Mouse (Mus musculus) heart, embryonic 14.5 days (tissue): ENCODE measurements around the gene Ppp2r3c. TPM values are rescaled to one million over a fixed set of nuclear protein-coding genes. Genes with fewer than 3 reads are reported as not detected.

Experiments
- ATAC-seq: fragments of 200-750 bp; cut with Nextera tagmentation; 2 replicates; pipeline ENCODE4 v1.8.0; 2017; ENCODE audit warnings: low read depth, moderate TSS enrichment; ENCODE audit not compliant: insufficient number of reproducible peaks, insufficient read depth, low FRiP score
- H3K27ac ChIP-seq, 2 experiments: fragments of 200-500 bp in 1 of 2; fragments of 300-500 bp in 1 of 2; sonication (generic) in 1 of 2; replicated peaks in 1 of 2; 2 replicates each; pipeline ENCODE4 v1.5.1; 2012 to 2014; ENCODE audit warnings: low read depth in 2 of 2, low read length in 2 of 2, control low read depth in 1 of 2, mild to moderate bottlenecking in 1 of 2, mixed read lengths in 1 of 2; ENCODE audit not compliant: control insufficient read depth in 1 of 2, insufficient read depth in 1 of 2
- H3K27me3 ChIP-seq: fragments of 300-500 bp; sonication (generic); 2 replicates; pipeline ENCODE4 v1.6.1; 2014; ENCODE audit warnings: mild to moderate bottlenecking, low read length, control low read depth; ENCODE audit not compliant: control insufficient read depth, insufficient read depth
- H3K36me3 ChIP-seq: fragments of 300-500 bp; sonication (generic); 2 replicates; pipeline ENCODE4 v1.6.1; 2014; ENCODE audit warnings: mild to moderate bottlenecking, control low read depth, low read length, mixed read lengths; ENCODE audit not compliant: control insufficient read depth, insufficient read depth
- H3K4me1 ChIP-seq, 2 experiments: fragments of 200-500 bp in 1 of 2; fragments of 300-500 bp in 1 of 2; sonication (generic) in 1 of 2; 2 replicates each; pipeline ENCODE4 v1.6.1; 2012 to 2014; ENCODE audit warnings: low read length in 2 of 2, control low read depth in 1 of 2, mixed read lengths in 1 of 2; ENCODE audit not compliant: control insufficient read depth in 2 of 2, insufficient read depth in 2 of 2
- H3K4me2 ChIP-seq: fragments of 300-500 bp; sonication (generic); 2 replicates; pipeline ENCODE4 v1.6.1; 2014; ENCODE audit warnings: mild to moderate bottlenecking, low read length
- H3K4me3 ChIP-seq, 2 experiments: fragments of 200-500 bp in 1 of 2; fragments of 300-500 bp in 1 of 2; sonication (generic) in 1 of 2; 2 replicates each; pipeline ENCODE4 v1.5.1; 2012 to 2014; ENCODE audit warnings: low read length in 2 of 2, mild to moderate bottlenecking in 2 of 2, control low read depth in 1 of 2, low read depth in 1 of 2, moderate library complexity in 1 of 2; ENCODE audit not compliant: control insufficient read depth in 1 of 2, insufficient read depth in 1 of 2
- H3K9ac ChIP-seq: fragments of 300-500 bp; sonication (generic); 2 replicates; pipeline ENCODE4 v1.6.1; 2014; ENCODE audit warnings: mild to moderate bottlenecking, low read length
- H3K9me3 ChIP-seq: fragments of 300-500 bp; sonication (generic); 2 replicates; pipeline ENCODE4 v1.6.1; 2016; ENCODE audit warnings: low read length, control low read depth; ENCODE audit not compliant: control insufficient read depth
- WGBS: fragments of 180-500 bp; shearing (Covaris S2); extraction: QIAGEN DNeasy Blood & Tissue Kit; methylation state at CpG from one replicate; pipeline ENCODE4 v1.1.7; 2014; 5-methylcytosine and 5-hydroxymethylcytosine counted together
- polyA plus RNA-seq: library from polyadenylated mRNA; unstranded; fragments of >200 nt; fragmentation: Nextera tagmentation; extraction: Ambion mirVana; gene quantifications from 2 replicates; pipeline ENCODE4 v1.2.1, GENCODE M21; 2014

Gene Ppp2r3c
- polyA plus RNA-seq, 1 experiment from 2014 or later, result 11.8 TPM

GRCm38 (mm10) chr12:55328784-55329183 lies 26.0 kb upstream of the Ppp2r3c start:
- no peaks in the 10 kb centered on the region for H3K4me1 ChIP-seq
- no peak overlapping the region for H3K4me2 ChIP-seq
- H3K9ac ChIP-seq, result no peak overlapping the region
- no peak overlapping the region for H3K4me3 ChIP-seq
- WGBS, result 79% methylated on average over 4 of the region's 4 CpGs
- no peaks in the 10 kb centered on the region for H3K27me3 ChIP-seq
- H3K36me3 ChIP-seq, result no peaks in the 10 kb centered on the region
- no peaks in the 10 kb centered on the region for H3K9me3 ChIP-seq
- H3K27ac ChIP-seq, result no peak overlapping the region
- no peak for ATAC-seq

DNA sequence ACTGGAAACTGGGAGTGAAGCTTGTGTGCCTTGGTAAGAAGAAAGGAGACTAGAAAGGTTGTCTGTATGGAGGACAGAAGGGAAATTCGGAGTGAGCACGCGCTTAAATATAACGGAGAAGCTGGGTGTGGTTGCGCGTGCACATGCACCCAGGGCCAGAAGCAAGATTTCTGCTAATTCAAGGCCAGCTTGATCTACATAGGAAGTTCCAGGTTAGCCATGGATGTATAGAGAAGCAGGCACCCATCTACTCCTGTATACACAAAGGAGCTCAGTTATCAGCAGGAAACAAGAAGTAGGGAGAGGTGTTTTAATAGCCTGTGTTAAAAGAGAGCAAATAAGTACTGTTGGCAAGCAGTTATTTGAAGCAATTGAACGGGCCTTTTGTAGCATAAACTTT lies 22.9 kb upstream of the Ppp2r3c start:
- Histone ChIP-seq H3K4me2 (no peak overlapping the region), H3K27me3 (no peaks in the 10 kb centered on the region), H3K9me3 (no peaks in the 10 kb centered on the region), H3K36me3 (no peaks in the 10 kb centered on the region), H3K27ac (0 out of 4 replicates have a peak overlapping the region, but pooled peaks of 1 of the 2 experiments have one; percentile 33), H3K4me3 (no peak overlapping the region), H3K9ac (no peak overlapping the region), H3K4me1 (no peaks in the 10 kb centered on the region)
- ATAC-seq, result no peak
- 86% methylated on average over 7 of the region's 7 CpGs for WGBS

DNA sequence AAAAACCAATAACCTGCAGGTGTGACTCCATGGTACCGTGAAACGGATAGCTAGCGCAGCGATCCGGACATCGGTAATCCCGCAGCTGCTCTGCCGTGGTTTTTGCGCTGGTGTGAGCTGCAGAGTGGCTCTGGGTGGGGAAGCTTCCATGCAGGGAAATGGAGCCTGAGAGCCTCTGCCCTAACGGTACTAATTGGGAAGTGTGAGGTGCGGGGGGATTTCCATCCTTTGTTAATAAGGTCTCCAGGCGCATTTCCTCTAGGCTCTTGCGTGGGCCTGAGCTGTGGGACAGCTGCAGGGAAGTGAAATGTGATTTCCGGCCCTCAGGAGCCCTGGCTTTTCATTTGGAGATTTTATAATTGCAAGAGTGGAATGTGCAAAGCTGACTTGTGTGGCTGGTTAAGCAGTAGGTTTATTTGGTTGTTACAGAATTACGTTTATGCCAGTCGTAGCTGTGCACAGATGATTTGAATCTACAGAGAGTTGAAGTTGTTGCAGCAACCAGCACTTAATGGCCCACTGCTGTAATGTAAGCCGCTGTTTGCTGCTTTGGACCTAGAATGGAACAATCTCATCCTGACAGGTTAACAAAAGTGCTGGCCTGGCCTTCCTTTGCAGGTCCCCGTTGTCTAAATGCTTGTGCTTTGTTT lies 19.0 kb upstream of the Ppp2r3c start:
- H3K36me3 ChIP-seq, result 0 out of 2 replicates have a peak, but pooled peaks cover 3% of the 10 kb centered on the region
- H3K9me3 ChIP-seq, result no peaks in the 10 kb centered on the region
- H3K27me3 ChIP-seq, result no peaks in the 10 kb centered on the region
- H3K4me1 ChIP-seq, result no peaks in the 10 kb centered on the region
- H3K9ac ChIP-seq, result no peak overlapping the region
- peak overlapping the region; percentile 34 to 66 for H3K27ac ChIP-seq
- no peak overlapping the region for H3K4me2 ChIP-seq
- no peak for ATAC-seq
- no peak overlapping the region for H3K4me3 ChIP-seq
- 83% methylated on average over 18 of the region's 18 CpGs for WGBS

DNA sequence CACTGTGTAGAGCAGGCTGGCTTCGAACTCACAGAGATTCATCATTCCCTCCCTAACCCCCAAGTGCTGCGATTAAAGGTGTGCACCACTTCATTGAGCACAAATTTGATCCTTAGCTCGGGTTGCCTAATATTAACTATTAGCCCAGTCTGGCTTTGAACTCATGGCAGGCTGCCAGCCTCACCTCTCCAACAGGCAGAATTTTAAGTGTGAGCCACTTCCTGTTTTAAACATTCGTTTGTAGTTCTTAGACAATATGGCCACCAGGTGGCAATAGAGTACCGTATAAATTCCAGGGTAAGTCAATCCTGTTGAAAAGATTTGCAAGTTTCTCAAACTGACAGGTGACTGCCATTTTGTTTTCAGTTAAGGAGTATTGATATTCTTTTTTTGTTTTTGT lies 12.4 kb upstream of the Ppp2r3c start:
- Histone ChIP-seq H3K9ac (no peak overlapping the region), H3K9me3 (no peaks in the 10 kb centered on the region), H3K4me1 (no peaks in the 10 kb centered on the region), H3K4me2 (no peak overlapping the region), H3K4me3 (no peak overlapping the region), H3K27me3 (no peaks in the 10 kb centered on the region), H3K27ac (no peak overlapping the region), H3K36me3 (peaks cover 13% of the 10 kb centered on the region; the same call in 1 of the 2 replicates)
- WGBS, result 38% methylated on average over 5 of the region's 5 CpGs
- ATAC-seq, result no peak

- no peak overlapping the region for H3K4me2 ChIP-seq
- 88% methylated on average over 5 of the region's 5 CpGs for WGBS
- H3K4me3 ChIP-seq, result no peak overlapping the region
Measured at GRCm38 (mm10) chr12:55313901-55314300, 11.1 kb upstream of the Ppp2r3c start.

GRCm38 (mm10) chr12:55311841-55312240 lies 9.0 kb upstream of the Ppp2r3c start:
- no peaks in the 10 kb centered on the region; a peak in 1 of 4 replicates for H3K4me1 ChIP-seq
- no peaks in the 10 kb centered on the region for H3K27me3 ChIP-seq
- WGBS, result 84% methylated on average over 7 of the region's 7 CpGs
- no peaks in the 10 kb centered on the region for H3K9me3 ChIP-seq
- no peak overlapping the region for H3K27ac ChIP-seq
- H3K9ac ChIP-seq, result no peak overlapping the region
- H3K4me3 ChIP-seq, result no peak overlapping the region
- peaks cover 20% of the 10 kb centered on the region for H3K36me3 ChIP-seq
- no peak overlapping the region for H3K4me2 ChIP-seq
- ATAC-seq, result no peak

More at GRCm38 (mm10) chr12:55313901-55314300, 11.1 kb upstream of the Ppp2r3c start:
- Histone ChIP-seq H3K4me1 (no peaks in the 10 kb centered on the region), H3K27me3 (no peaks in the 10 kb centered on the region), H3K36me3 (peaks cover 16% of the 10 kb centered on the region), H3K27ac (no peak overlapping the region), H3K9ac (no peak overlapping the region), H3K9me3 (no peaks in the 10 kb centered on the region)
- no peak for ATAC-seq

GRCm38 (mm10) chr12:55309501-55309900 lies 6.7 kb upstream of the Ppp2r3c start:
- Histone ChIP-seq H3K9ac (no peak overlapping the region), H3K9me3 (no peaks in the 10 kb centered on the region), H3K27me3 (no peaks in the 10 kb centered on the region), H3K36me3 (peaks cover 25% of the 10 kb centered on the region), H3K4me3 (no peak overlapping the region), H3K4me1 (no peaks in the 10 kb centered on the region; a peak in 1 of 4 replicates), H3K27ac (no peak overlapping the region), H3K4me2 (no peak overlapping the region)
- ATAC-seq, result no peak
- 75% methylated on average over 8 of the region's 8 CpGs for WGBS

- peaks cover 0 to 5% of the 10 kb centered on the region in 2 experiments; a peak in 3 of 4 replicates for H3K4me1 ChIP-seq
- no peak overlapping the region for H3K27ac ChIP-seq
- H3K9ac ChIP-seq, result no peak overlapping the region
- 92% methylated on average over 9 of the region's 9 CpGs for WGBS
- H3K27me3 ChIP-seq, result no peaks in the 10 kb centered on the region
- H3K9me3 ChIP-seq, result no peaks in the 10 kb centered on the region
- no peak for ATAC-seq
- peaks cover 25% of the 10 kb centered on the region for H3K36me3 ChIP-seq
- no peak overlapping the region for H3K4me3 ChIP-seq
- H3K4me2 ChIP-seq, result no peak overlapping the region
Measured at GRCm38 (mm10) chr12:55308731-55309130, 5.9 kb upstream of the Ppp2r3c start.
